Mouse (Mus musculus) mouse trophoblast stem cell (cell line): Measurements from ENCODE around the gene Mtor.

ENCODE experiments used
- in situ Hi-C, 2 experiments: fragments of 300-500 bp; cut with MseI, MboI; formaldehyde crosslinking; loops; 2 replicates in 1 of 2; 3 replicates in 1 of 2; pipeline ENCODE4 v1.15.1; 2025

The Mtor gene

GRCm38 (mm10) chr4:148435657-148436330 lies 12.6 kb upstream of the Mtor start:
- in situ Hi-C loops, result loop anchor here in 1 of 2 experiments (10.0 kb wide), 1 partner anchor 261 kb away; no protein-coding TSS in a partner anchor

GRCm38 (mm10) chr4:148441931-148442330 lies 6.5 kb upstream of the Mtor start:
- in situ Hi-C loops, result no loop called here

- in situ Hi-C loops, result no loop called here
Observed at GRCm38 (mm10) chr4:148442598-148442997, 5.8 kb upstream of the Mtor start.

- in situ Hi-C loops, result no loop called here
Observed at GRCm38 (mm10) chr4:148444250-148444967, 4.0 kb upstream of the Mtor start, which contains the start of gene Ubiad1. Gene Ubiad1, minus strand, starts transcription at chr4:148444771.

- in situ Hi-C loops, result no loop called here
Observed at GRCm38 (mm10) chr4:148448853-148449245, 438 bp downstream of the Mtor start.

- in situ Hi-C loops, result no loop called here
Observed at GRCm38 (mm10) chr4:148453707-148454106, 5.3 kb downstream of the Mtor start.

- in situ Hi-C loops, result no loop called here
Observed at GRCm38 (mm10) chr4:148455477-148456025, 7.1 kb downstream of the Mtor start.

GRCm38 (mm10) chr4:148460656-148461284 lies 12.4 kb downstream of the Mtor start:
- in situ Hi-C loops, result no loop called here

- in situ Hi-C loops, result no loop called here
Observed at GRCm38 (mm10) chr4:148461772-148462171, 13.4 kb downstream of the Mtor start.

GRCm38 (mm10) chr4:148462717-148463116 lies 14.3 kb downstream of the Mtor start:
- in situ Hi-C loops, result no loop called here

GRCm38 (mm10) chr4:148463208-148463960 lies 15.0 kb downstream of the Mtor start:
- in situ Hi-C loops, result no loop called here

- in situ Hi-C loops, result no loop called here
Observed at GRCm38 (mm10) chr4:148464301-148464700, 15.9 kb downstream of the Mtor start.

GRCm38 (mm10) chr4:148464869-148465268 lies 16.5 kb downstream of the Mtor start:
- in situ Hi-C loops, result no loop called here

- in situ Hi-C loops, result no loop called here
Observed at GRCm38 (mm10) chr4:148466511-148467079, 18.2 kb downstream of the Mtor start.

- in situ Hi-C loops, result no loop called here
Observed at GRCm38 (mm10) chr4:148468396-148468795, 20.0 kb downstream of the Mtor start.

GRCm38 (mm10) chr4:148469487-148470252 lies 21.3 kb downstream of the Mtor start:
- in situ Hi-C loops, result no loop called here

GRCm38 (mm10) chr4:148471363-148471806 lies 23.0 kb downstream of the Mtor start:
- in situ Hi-C loops, result no loop called here

- in situ Hi-C loops, result no loop called here
Observed at GRCm38 (mm10) chr4:148472436-148473174, 24.2 kb downstream of the Mtor start.

- in situ Hi-C loops, result no loop called here
Observed at GRCm38 (mm10) chr4:148473496-148473895, 25.1 kb downstream of the Mtor start.

GRCm38 (mm10) chr4:148480245-148480644 lies 31.8 kb downstream of the Mtor start:
- in situ Hi-C loops, result no loop called here
